Mouse (Mus musculus): ENCODE data around the gene Ninj2. TPM values are rescaled to one million over a fixed set of nuclear protein-coding genes. Genes with fewer than 3 reads are reported as not detected.

Ninj2 gene
- total and polyA plus RNA-seq, 3 experiments: not detected

- no peak for ATAC-seq (ENCODE audit: extremely low read depth, insufficient number of reproducible peaks, low FRiP score, poor library complexity, severe bottlenecking)
- peaks cover 29% of the 10 kb centered on the region for H3K4me1 ChIP-seq (ENCODE audit: insufficient read depth, low read depth, low read length)
- TF ChIP-seq GATA2 (IDR thresholded peaks at IDR 0.05; ENCODE audit: borderline replicate concordance, low read depth, low read length) (no peak), TAL1 (conservative IDR thresholded peaks at IDR 0.05; ENCODE audit: low read depth, low read length) (no peak), GATA1 (IDR thresholded peaks at IDR 0.05; ENCODE audit: borderline replicate concordance, low read length) (no peak), CTCF (IDR thresholded peaks at IDR 0.05; ENCODE audit: low read depth, low read length) (no peak), POLR2AphosphoS5 (IDR thresholded peaks at IDR 0.05; ENCODE audit: insufficient replicate concordance, low read depth, low read length) (no peak)
Measured at GRCm38 (mm10) chr6:120114698-120115097, 21.5 kb downstream of the Ninj2 start.

GRCm38 (mm10) chr6:120115443-120115842 is 22.3 kb downstream of the Ninj2 start:
- TF ChIP-seq GATA2 (IDR thresholded peaks at IDR 0.05; ENCODE audit: borderline replicate concordance, low read depth, low read length) (no peak), POLR2AphosphoS5 (IDR thresholded peaks at IDR 0.05; ENCODE audit: insufficient replicate concordance, low read depth, low read length) (no peak), GATA1 (IDR thresholded peaks at IDR 0.05; ENCODE audit: borderline replicate concordance, low read length) (no peak), TAL1 (conservative IDR thresholded peaks at IDR 0.05; ENCODE audit: low read depth, low read length) (no peak), CTCF (IDR thresholded peaks at IDR 0.05; ENCODE audit: low read depth, low read length) (no peak)
- Histone ChIP-seq H3K4me1 (ENCODE audit: insufficient read depth, low read depth, low read length) (peaks cover 25% of the 10 kb centered on the region), H3K27me3 (ENCODE audit: insufficient read depth, low read length) (peaks cover 7% of the 10 kb centered on the region), H3K4me3 (ENCODE audit: low read depth, low read length) (no peak overlapping the region), H3K9me3 (replicated peaks) (no peaks in the 10 kb centered on the region), H3K36me3 (replicated peaks) (no peaks in the 10 kb centered on the region)
- DNase-seq (ENCODE audit: low spot score) (no peak), ATAC-seq (ENCODE audit: extremely low read depth, insufficient number of reproducible peaks, low FRiP score, poor library complexity, severe bottlenecking) (no peak)

More at GRCm38 (mm10) chr6:120114698-120115097, 21.5 kb downstream of the Ninj2 start:
- no peaks in the 10 kb centered on the region for H3K36me3 ChIP-seq (replicated peaks)
- peaks cover 7% of the 10 kb centered on the region for H3K27me3 ChIP-seq (ENCODE audit: insufficient read depth, low read length)
- H3K9me3 ChIP-seq (replicated peaks): no peaks in the 10 kb centered on the region
- no peak for DNase-seq (ENCODE audit: low spot score)
- no peak overlapping the region for H3K4me3 ChIP-seq (ENCODE audit: low read depth, low read length)

- H3K4me1 ChIP-seq (ENCODE audit: insufficient read depth, low read depth, low read length): peaks cover 3% of the 10 kb centered on the region; the same call in 1 of the 2 replicates
- no peaks in the 10 kb centered on the region for H3K36me3 ChIP-seq (replicated peaks)
- DNase-seq (ENCODE audit: low spot score) (no peak), ATAC-seq (ENCODE audit: extremely low read depth, insufficient number of reproducible peaks, low FRiP score, poor library complexity, severe bottlenecking) (no peak)
- H3K4me3 ChIP-seq (ENCODE audit: low read depth, low read length): no peak overlapping the region
- H3K27me3 ChIP-seq (ENCODE audit: insufficient read depth, low read length): peaks cover 14% of the 10 kb centered on the region
- H3K9me3 ChIP-seq (replicated peaks): no peaks in the 10 kb centered on the region
- TF ChIP-seq GATA2 (IDR thresholded peaks at IDR 0.05; ENCODE audit: borderline replicate concordance, low read depth, low read length) (no peak), TAL1 (conservative IDR thresholded peaks at IDR 0.05; ENCODE audit: low read depth, low read length) (no peak), CTCF (IDR thresholded peaks at IDR 0.05; ENCODE audit: low read depth, low read length) (no peak), POLR2AphosphoS5 (IDR thresholded peaks at IDR 0.05; ENCODE audit: insufficient replicate concordance, low read depth, low read length) (no peak), GATA1 (IDR thresholded peaks at IDR 0.05; ENCODE audit: borderline replicate concordance, low read length) (no peak)
Measured at GRCm38 (mm10) chr6:120119824-120120223, 26.7 kb downstream of the Ninj2 start.

- Histone ChIP-seq H3K36me3 (replicated peaks) (no peaks in the 10 kb centered on the region), H3K9me3 (replicated peaks) (no peaks in the 10 kb centered on the region), H3K27me3 (ENCODE audit: insufficient read depth, low read length) (peaks cover 9% of the 10 kb centered on the region), H3K4me3 (ENCODE audit: low read depth, low read length) (no peak overlapping the region), H3K4me1 (ENCODE audit: insufficient read depth, low read depth, low read length) (no peaks in the 10 kb centered on the region)
- DNase-seq (ENCODE audit: low spot score) (no peak), ATAC-seq (ENCODE audit: extremely low read depth, insufficient number of reproducible peaks, low FRiP score, poor library complexity, severe bottlenecking) (no peak)
- TF ChIP-seq POLR2AphosphoS5 (IDR thresholded peaks at IDR 0.05; ENCODE audit: insufficient replicate concordance, low read depth, low read length) (no peak), GATA1 (IDR thresholded peaks at IDR 0.05; ENCODE audit: borderline replicate concordance, low read length) (no peak), CTCF (IDR thresholded peaks at IDR 0.05; ENCODE audit: low read depth, low read length) (no peak), GATA2 (IDR thresholded peaks at IDR 0.05; ENCODE audit: borderline replicate concordance, low read depth, low read length) (no peak), TAL1 (conservative IDR thresholded peaks at IDR 0.05; ENCODE audit: low read depth, low read length) (no peak)
Measured at GRCm38 (mm10) chr6:120124688-120125087, 31.5 kb downstream of the Ninj2 start.

GRCm38 (mm10) chr6:120126456-120126855 is 33.3 kb downstream of the Ninj2 start:
- H3K9me3 ChIP-seq (replicated peaks): no peaks in the 10 kb centered on the region
- ATAC-seq (ENCODE audit: extremely low read depth, insufficient number of reproducible peaks, low FRiP score, poor library complexity, severe bottlenecking) (no peak), DNase-seq (ENCODE audit: low spot score) (no peak)
- peaks cover 7% of the 10 kb centered on the region for H3K27me3 ChIP-seq (ENCODE audit: insufficient read depth, low read length)
- H3K4me3 ChIP-seq (ENCODE audit: low read depth, low read length): no peak overlapping the region
- no peaks in the 10 kb centered on the region for H3K36me3 ChIP-seq (replicated peaks)
- TF ChIP-seq CTCF (IDR thresholded peaks at IDR 0.05; ENCODE audit: low read depth, low read length): no peak
- no peak for TF ChIP-seq TAL1 (conservative IDR thresholded peaks at IDR 0.05; ENCODE audit: low read depth, low read length)
- no peak for TF ChIP-seq POLR2AphosphoS5 (IDR thresholded peaks at IDR 0.05; ENCODE audit: insufficient replicate concordance, low read depth, low read length)
- no peak for TF ChIP-seq GATA2 (IDR thresholded peaks at IDR 0.05; ENCODE audit: borderline replicate concordance, low read depth, low read length)
- H3K4me1 ChIP-seq (ENCODE audit: insufficient read depth, low read depth, low read length): no peaks in the 10 kb centered on the region

- TF ChIP-seq POLR2AphosphoS5 (IDR thresholded peaks at IDR 0.05; ENCODE audit: insufficient replicate concordance, low read depth, low read length): no peak
- no peak for TF ChIP-seq CTCF (IDR thresholded peaks at IDR 0.05; ENCODE audit: low read depth, low read length)
- TF ChIP-seq TAL1 (conservative IDR thresholded peaks at IDR 0.05; ENCODE audit: low read depth, low read length): no peak
- no peak for TF ChIP-seq GATA1 (IDR thresholded peaks at IDR 0.05; ENCODE audit: borderline replicate concordance, low read length)
- ATAC-seq (ENCODE audit: extremely low read depth, insufficient number of reproducible peaks, low FRiP score, poor library complexity, severe bottlenecking) (no peak), DNase-seq (ENCODE audit: low spot score) (no peak)
- H3K36me3 ChIP-seq (replicated peaks): no peaks in the 10 kb centered on the region
- no peak overlapping the region for H3K4me3 ChIP-seq (ENCODE audit: low read depth, low read length)
- 0 out of 2 replicates have a peak, but pooled peaks cover 3% of the 10 kb centered on the region for H3K27me3 ChIP-seq (ENCODE audit: insufficient read depth, low read length)
- no peaks in the 10 kb centered on the region for H3K9me3 ChIP-seq (replicated peaks)
- H3K4me1 ChIP-seq (ENCODE audit: insufficient read depth, low read depth, low read length): no peaks in the 10 kb centered on the region
Measured at GRCm38 (mm10) chr6:120127321-120127720, 34.2 kb downstream of the Ninj2 start.

Measured in G1E (cell line).